Mouse (Mus musculus) embryonic fibroblast, embryonic 13.5 days (primary cell): ENCODE data around the gene Ppt1. TPM values are rescaled to one million over a fixed set of nuclear protein-coding genes. Genes with fewer than 3 reads are reported as not detected.

Experiments used
- H3K27ac ChIP-seq: 2 replicates; pipeline ENCODE4 v1.5.1; 2012; ENCODE audit warnings: low read length, control low read depth, inconsistent platforms; ENCODE audit not compliant: insufficient read depth
- H3K4me1 ChIP-seq: 2 replicates; pipeline ENCODE4 v1.6.1; 2011; ENCODE audit warnings: low read length; ENCODE audit not compliant: control insufficient read depth, insufficient read depth
- H3K4me3 ChIP-seq: 2 replicates; pipeline ENCODE4 v1.5.1; 2011; ENCODE audit warnings: mild to moderate bottlenecking, control low read depth, low read length; ENCODE audit not compliant: insufficient read depth
- CTCF ChIP-seq: IDR thresholded peaks from 2 replicates; pipeline ENCODE4 v1.5.1; 2011; ENCODE audit warnings: mild to moderate bottlenecking, control low read depth, low read length, moderate library complexity, borderline replicate concordance; ENCODE audit not compliant: insufficient read depth
- POLR2A ChIP-seq: IDR thresholded peaks from 2 replicates; pipeline ENCODE4 v1.6.1; 2011; ENCODE audit warnings: low read depth, mild to moderate bottlenecking, control low read depth, low read length, moderate library complexity
- polyA plus RNA-seq: library from polyadenylated mRNA; stranded (reverse); fragments of >200 nt; gene quantifications from 2 replicates; pipeline ENCODE4 v1.2.4, GENCODE M21; 2011; ENCODE audit warnings: low read depth; ENCODE audit not compliant: missing spikeins, insufficient read length

Ppt1 gene
- polyA plus RNA-seq, 1 experiment, result 75.8 TPM

GRCm38 (mm10) chr4:122836403-122836775 is 347 bp downstream of the Ppt1 start:
- TF ChIP-seq CTCF (no peak), POLR2A (no peak)
- peaks cover 8% of the 10 kb centered on the region for H3K4me1 ChIP-seq
- peak overlapping the region; percentile 68 for H3K4me3 ChIP-seq
- H3K27ac ChIP-seq, result no peak overlapping the region

- TF ChIP-seq POLR2A, result no peak
- TF ChIP-seq CTCF, result no peak
- H3K27ac ChIP-seq, result no peak overlapping the region
- no peak overlapping the region for H3K4me3 ChIP-seq
- H3K4me1 ChIP-seq, result peaks cover 8% of the 10 kb centered on the region
Measured at GRCm38 (mm10) chr4:122837180-122837730, 1.2 kb downstream of the Ppt1 start.

GRCm38 (mm10) chr4:122837994-122838393 is 2.0 kb downstream of the Ppt1 start:
- H3K4me3 ChIP-seq, result no peak overlapping the region
- no peak overlapping the region for H3K27ac ChIP-seq
- H3K4me1 ChIP-seq, result peaks cover 8% of the 10 kb centered on the region
- no peak for TF ChIP-seq POLR2A
- TF ChIP-seq CTCF, result no peak

- H3K27ac ChIP-seq, result no peak overlapping the region
- H3K4me3 ChIP-seq, result no peak overlapping the region
- TF ChIP-seq CTCF, result no peak
- no peak for TF ChIP-seq POLR2A
Measured at GRCm38 (mm10) chr4:122838416-122838815, 2.4 kb downstream of the Ppt1 start.

GRCm38 (mm10) chr4:122848150-122848621 is 12.1 kb downstream of the Ppt1 start:
- TF ChIP-seq CTCF, result no peak
- no peak for TF ChIP-seq POLR2A
- Histone ChIP-seq H3K27ac (no peak overlapping the region), H3K4me1 (peaks cover 3% of the 10 kb centered on the region; the same call in 1 of the 2 replicates), H3K4me3 (no peak overlapping the region)

More at GRCm38 (mm10) chr4:122838416-122838815, 2.4 kb downstream of the Ppt1 start:
- peaks cover 8% of the 10 kb centered on the region for H3K4me1 ChIP-seq

- H3K27ac ChIP-seq, result no peak overlapping the region
- no peak for TF ChIP-seq POLR2A
- TF ChIP-seq CTCF, result no peak
Measured at GRCm38 (mm10) chr4:122851535-122851934, 15.5 kb downstream of the Ppt1 start.

GRCm38 (mm10) chr4:122853691-122854090 is 17.6 kb downstream of the Ppt1 start:
- Histone ChIP-seq H3K4me3 (no peak overlapping the region), H3K27ac (no peak overlapping the region), H3K4me1 (peaks cover 5% of the 10 kb centered on the region; the same call in 1 of the 2 replicates)
- no peak for TF ChIP-seq CTCF
- TF ChIP-seq POLR2A, result no peak

More at GRCm38 (mm10) chr4:122851535-122851934, 15.5 kb downstream of the Ppt1 start:
- no peak overlapping the region for H3K4me3 ChIP-seq
- H3K4me1 ChIP-seq, result peaks cover 9% of the 10 kb centered on the region; the same call in 1 of the 2 replicates

GRCm38 (mm10) chr4:122854770-122855169 is 18.7 kb downstream of the Ppt1 start:
- no peak for TF ChIP-seq CTCF
- TF ChIP-seq POLR2A, result no peak
- no peak overlapping the region for H3K4me3 ChIP-seq

GRCm38 (mm10) chr4:122857909-122858308 is 21.9 kb downstream of the Ppt1 start:
- Histone ChIP-seq H3K4me1 (peaks cover 14% of the 10 kb centered on the region), H3K4me3 (no peak overlapping the region), H3K27ac (no peak overlapping the region)
- TF ChIP-seq POLR2A (no peak), CTCF (no peak)

More at GRCm38 (mm10) chr4:122854770-122855169, 18.7 kb downstream of the Ppt1 start:
- Histone ChIP-seq H3K4me1 (peaks cover 10% of the 10 kb centered on the region; the same call in 1 of the 2 replicates), H3K27ac (no peak overlapping the region)

GRCm38 (mm10) chr4:122859096-122859674 is 23.1 kb downstream of the Ppt1 start:
- TF ChIP-seq POLR2A, result no peak
- no peak for TF ChIP-seq CTCF
- H3K27ac ChIP-seq, result no peak overlapping the region; the same call in 1 of the 2 replicates
- peaks cover 16% of the 10 kb centered on the region for H3K4me1 ChIP-seq
- H3K4me3 ChIP-seq, result no peak overlapping the region
